In genomic region chr14:6605004-6605403, GRCm38 (mm10) we compare ENCODE assay signal across 10 mouse cellular contexts. TPM values are rescaled to one million over a fixed set of nuclear protein-coding genes. Genes with fewer than 3 reads are reported as not detected.
DNase-seq lines count a peak whose midpoint lies in the region; ATAC-seq and TF ChIP-seq lines count a peak whose summit lies in the region.
"Not testable (repeated sequence)": the region's sequence is repeated elsewhere in the genome, so short reads cannot be mapped to it uniquely, and the experiment has no call there.
"Had no signal": no experiment of that assay in that cellular context is flagged by ENCODE, and none has a peak within 500 bp of the region (broad histone marks: within the 10 kb centered on the region; RNA-seq: fewer than 3 reads in every experiment).

No protein-coding gene starts in this region.

- H3K9ac ChIP-seq in forebrain, postnatal 0 days, result peak overlapping the region; percentile 57
- not testable (repeated sequence) for H3K9ac ChIP-seq in liver, embryonic 11.5 days (ENCODE audit: low read depth, low read length)
- peak overlapping the region; percentile 49; the same call in 1 of the 2 replicates for H3K9ac ChIP-seq in midbrain, embryonic 13.5 days (replicated peaks)

- not testable (repeated sequence) for ATAC-seq in forebrain, postnatal 0 days; liver, embryonic 11.5 days (replicated peaks; ENCODE audit: low FRiP score); midbrain, embryonic 13.5 days

- peak; percentile 58 for TF ChIP-seq CTCF in forebrain, postnatal 0 days (IDR thresholded peaks at IDR 0.05; ENCODE audit: low read depth)

- not testable (repeated sequence) for H3K27ac ChIP-seq in forebrain, postnatal 0 days (ENCODE audit: low read depth, low read length); liver, embryonic 11.5 days (ENCODE audit: low read depth, low read length); midbrain, embryonic 13.5 days

- H3K4me2 ChIP-seq in forebrain, postnatal 0 days (ENCODE audit: low read depth), result peak overlapping the region; percentile 71
- H3K4me2 ChIP-seq in liver, embryonic 11.5 days, result peak overlapping the region; percentile 47
- H3K4me2 ChIP-seq in midbrain, embryonic 13.5 days (replicated peaks), result peak overlapping the region; percentile 69

- peak; percentile 16 to 39 for DNase-seq in cerebellum, postnatal 25 days
- DNase-seq in forebrain, postnatal 0 days, result peak; percentile 57
- peak; percentile 46 for DNase-seq in heart, postnatal 4 days
- peak; percentile 1 to 25 for DNase-seq in kidney, postnatal 25 days
- DNase-seq in liver, embryonic 11.5 days (ENCODE audit: low spot score), result peak; percentile 26
- DNase-seq in right cerebral cortex, postnatal 4 days, result peak; percentile 36
- DNase-seq in yolk sac, embryonic 10.5 days (ENCODE audit: low spot score), result peak; percentile 30

- not testable (repeated sequence) for H3K9me3 ChIP-seq in forebrain, postnatal 0 days (ENCODE audit: low read length); liver, embryonic 11.5 days (ENCODE audit: control insufficient read depth, low read length); midbrain, embryonic 13.5 days

- H3K4me3 ChIP-seq in forebrain, postnatal 0 days (ENCODE audit: low read depth, low read length), result peak overlapping the region; percentile 32
- not testable (repeated sequence) for H3K4me3 ChIP-seq in liver, embryonic 11.5 days (ENCODE audit: low read depth, low read length)
- H3K4me3 ChIP-seq in midbrain, embryonic 13.5 days (replicated peaks), result peak overlapping the region; percentile 42

- 3% methylated on average over 17 of the region's 20 CpGs for WGBS in forebrain, postnatal 0 days
- under 1% methylated on average over 16 of the region's 20 CpGs for WGBS in liver, embryonic 11.5 days
- WGBS in midbrain, embryonic 13.5 days, result 4% methylated on average over 14 of the region's 20 CpGs

- H3K27me3 ChIP-seq in forebrain, postnatal 0 days (ENCODE audit: insufficient read depth, low read length); liver, embryonic 11.5 days (replicated peaks; ENCODE audit: control insufficient read depth, insufficient read depth, low read length); midbrain, embryonic 13.5 days: not testable (repeated sequence)

- H3K36me3 ChIP-seq in forebrain, postnatal 0 days (ENCODE audit: insufficient read depth); liver, embryonic 11.5 days (ENCODE audit: control insufficient read depth, insufficient read depth, low read length); midbrain, embryonic 13.5 days: not testable (repeated sequence)

- H3K4me1 ChIP-seq in forebrain, postnatal 0 days (ENCODE audit: insufficient read depth); liver, embryonic 11.5 days (replicated peaks; ENCODE audit: control insufficient read depth, insufficient read depth, low read length); midbrain, embryonic 13.5 days (replicated peaks): not testable (repeated sequence)

RNA-seq across cellular contexts. Expression of gene Gm3629, which starts 14.6 kb away (rescaled TPM):
- total RNA-seq in forebrain, postnatal 0 days (2014; rRNA removed), result 0.52 and 1.1 TPM in 2 replicates
- polyA plus RNA-seq in forebrain, postnatal 0 days (2015; fragmentation: Nextera tagmentation; extraction: Ambion mirVana), result 0.64 and 0.88 TPM in 2 replicates
- total RNA-seq in heart, postnatal 4 days (2021), result under 1 TPM; 0.41 to 0.90 TPM
- polyA plus RNA-seq in liver, embryonic 11.5 days (2014; fragmentation: Nextera tagmentation; extraction: Ambion mirVana), result 0.10 TPM in 1 of 2 replicates, not detected in the other
- 0.48 and 0.73 TPM in 2 replicates for polyA plus RNA-seq in midbrain, embryonic 13.5 days (2015; fragmentation: Nextera tagmentation; extraction: Ambion mirVana)
- total RNA-seq: granulocyte monocyte progenitor cell, adult 5-6 weeks had no signal
- polyA plus RNA-seq: macrophage had no signal

RNA-seq across cellular contexts. Expression of gene Gm3460, which starts 17.2 kb away (rescaled TPM):
- total RNA-seq in forebrain, postnatal 0 days (2014; rRNA removed), result not detected in 2 replicates
- not detected in 2 replicates for polyA plus RNA-seq in forebrain, postnatal 0 days (2015; fragmentation: Nextera tagmentation; extraction: Ambion mirVana)
- not detected for total RNA-seq in heart, postnatal 4 days (2021)
- polyA plus RNA-seq in liver, embryonic 11.5 days (2014; fragmentation: Nextera tagmentation; extraction: Ambion mirVana), result not detected in 2 replicates
- polyA plus RNA-seq in midbrain, embryonic 13.5 days (2015; fragmentation: Nextera tagmentation; extraction: Ambion mirVana), result not detected in 2 replicates
- total RNA-seq: granulocyte monocyte progenitor cell, adult 5-6 weeks had no signal
- polyA plus RNA-seq: macrophage had no signal
